Mouse (Mus musculus): ENCODE data around the gene Sars.

Sars gene

GRCm38 (mm10) chr3:108444698-108445365 is at the start of gene Sars:
Gene Sars (minus strand): TSS chr3:108445209.
- DNase-seq (ENCODE audit: low spot score in 2 of 2): peak; percentile 90 to 91

- no peak for DNase-seq (ENCODE audit: low spot score in 2 of 2)
Observed at GRCm38 (mm10) chr3:108489968-108490367, 45.0 kb upstream of the Sars start.

GRCm38 (mm10) chr3:108484749-108485148 is 39.7 kb upstream of the Sars start:
- no peak for DNase-seq (ENCODE audit: low spot score in 2 of 2)

GRCm38 (mm10) chr3:108478800-108479199 is 33.8 kb upstream of the Sars start:
- DNase-seq (ENCODE audit: low spot score in 2 of 2): no peak

- peak; percentile 8 to 16 for DNase-seq (ENCODE audit: low spot score in 2 of 2)
Observed at GRCm38 (mm10) chr3:108476761-108477619, 32.0 kb upstream of the Sars start.

GRCm38 (mm10) chr3:108475496-108475895 is 30.5 kb upstream of the Sars start:
- DNase-seq (ENCODE audit: low spot score in 2 of 2): no peak

- DNase-seq (ENCODE audit: low spot score in 2 of 2): no peak
Observed at GRCm38 (mm10) chr3:108474969-108475368, 30.0 kb upstream of the Sars start.

- DNase-seq (ENCODE audit: low spot score in 2 of 2): no peak
Observed at GRCm38 (mm10) chr3:108467760-108468159, 22.8 kb upstream of the Sars start.

GRCm38 (mm10) chr3:108466425-108466824 is 21.4 kb upstream of the Sars start:
- DNase-seq (ENCODE audit: low spot score in 2 of 2): no peak

- no peak for DNase-seq (ENCODE audit: low spot score in 2 of 2)
Observed at GRCm38 (mm10) chr3:108458866-108459265, 13.9 kb upstream of the Sars start.

GRCm38 (mm10) chr3:108458380-108458779 is 13.4 kb upstream of the Sars start:
- no peak for DNase-seq (ENCODE audit: low spot score in 2 of 2)

GRCm38 (mm10) chr3:108454172-108454571 is 9.2 kb upstream of the Sars start:
- DNase-seq (ENCODE audit: low spot score in 2 of 2): no peak

GRCm38 (mm10) chr3:108451969-108452368 is 7.0 kb upstream of the Sars start:
- DNase-seq (ENCODE audit: low spot score in 2 of 2): no peak

- DNase-seq (ENCODE audit: low spot score in 2 of 2): no peak
Observed at GRCm38 (mm10) chr3:108445366-108445705, 327 bp upstream of the Sars start.

GRCm38 (mm10) chr3:108444029-108444428 is 980 bp downstream of the Sars start:
- DNase-seq (ENCODE audit: low spot score in 2 of 2): peak; percentile 32 to 45

- no peak for DNase-seq (ENCODE audit: low spot score in 2 of 2)
Observed at GRCm38 (mm10) chr3:108436380-108436714, 8.7 kb downstream of the Sars start.

- no peak for DNase-seq (ENCODE audit: low spot score in 2 of 2)
Observed at GRCm38 (mm10) chr3:108435701-108436379, 9.2 kb downstream of the Sars start.

- DNase-seq (ENCODE audit: low spot score in 2 of 2): no peak
Observed at GRCm38 (mm10) chr3:108433881-108434495, 11.0 kb downstream of the Sars start.

GRCm38 (mm10) chr3:108433188-108433880 is 11.7 kb downstream of the Sars start:
- DNase-seq (ENCODE audit: low spot score in 2 of 2): no peak

GRCm38 (mm10) chr3:108432542-108433187 is 12.3 kb downstream of the Sars start:
- no peak for DNase-seq (ENCODE audit: low spot score in 2 of 2)

- no peak for DNase-seq (ENCODE audit: low spot score in 2 of 2)
Observed at GRCm38 (mm10) chr3:108425624-108426018, 19.4 kb downstream of the Sars start.

Data from heart, adult 9 months (tissue).